Mouse (Mus musculus) right cerebral cortex, postnatal 14 days (tissue): ENCODE results near the gene Olfr282.
A peak's percentile ranks its signal among the peaks of the same experiment; 100 is the strongest.
"Not testable (repeated sequence)": the region's sequence is repeated elsewhere in the genome, so short reads cannot be mapped to it uniquely, and the experiment has no call there.

ENCODE experiments used
- DNase-seq: peaks from one replicate; pipeline ENCODE4 v3.0.0; 2022

Olfr282 gene

GRCm38 (mm10) chr15:98430925-98431324, at the start of gene Olfr282:
Gene Olfr282, plus strand, starts transcription at chr15:98431225.
- DNase-seq, result not testable (repeated sequence)

GRCm38 (mm10) chr15:98387621-98388020, 43.4 kb upstream of the Olfr282 start:
- DNase-seq, result no peak

- DNase-seq, result peak; percentile 79
Observed at GRCm38 (mm10) chr15:98389796-98390195, 41.2 kb upstream of the Olfr282 start.

GRCm38 (mm10) chr15:98391081-98391902, 39.7 kb upstream of the Olfr282 start:
- no peak for DNase-seq

GRCm38 (mm10) chr15:98391903-98392187, 39.2 kb upstream of the Olfr282 start:
- no peak for DNase-seq

- no peak for DNase-seq
Observed at GRCm38 (mm10) chr15:98397136-98397535, 33.9 kb upstream of the Olfr282 start.

- DNase-seq, result no peak
Observed at GRCm38 (mm10) chr15:98402356-98402755, 28.7 kb upstream of the Olfr282 start.

- DNase-seq, result peak; percentile 66
Observed at GRCm38 (mm10) chr15:98408406-98409060, 22.5 kb upstream of the Olfr282 start.

GRCm38 (mm10) chr15:98409635-98410034, 21.4 kb upstream of the Olfr282 start:
- DNase-seq, result no peak

GRCm38 (mm10) chr15:98410249-98410648, 20.8 kb upstream of the Olfr282 start:
- no peak for DNase-seq

GRCm38 (mm10) chr15:98415996-98416395, 15.0 kb upstream of the Olfr282 start:
- no peak for DNase-seq

GRCm38 (mm10) chr15:98416802-98417201, 14.2 kb upstream of the Olfr282 start:
- DNase-seq, result not testable (repeated sequence)

- not testable (repeated sequence) for DNase-seq
Observed at GRCm38 (mm10) chr15:98417285-98417684, 13.7 kb upstream of the Olfr282 start.

- no peak for DNase-seq
Observed at GRCm38 (mm10) chr15:98418096-98418495, 12.9 kb upstream of the Olfr282 start.

- DNase-seq, result no peak
Observed at GRCm38 (mm10) chr15:98420897-98421296, 10.1 kb upstream of the Olfr282 start.

GRCm38 (mm10) chr15:98424326-98424725, 6.7 kb upstream of the Olfr282 start:
- no peak for DNase-seq

- no peak for DNase-seq
Observed at GRCm38 (mm10) chr15:98424753-98425152, 6.3 kb upstream of the Olfr282 start.

- no peak for DNase-seq
Observed at GRCm38 (mm10) chr15:98425188-98425587, 5.8 kb upstream of the Olfr282 start.

- DNase-seq, result no peak
Observed at GRCm38 (mm10) chr15:98444561-98444960, 13.5 kb downstream of the Olfr282 start.

- no peak for DNase-seq
Observed at GRCm38 (mm10) chr15:98448521-98448920, 17.5 kb downstream of the Olfr282 start.

GRCm38 (mm10) chr15:98452288-98452687, 21.3 kb downstream of the Olfr282 start, which contains the start of gene Olfr281:
Gene Olfr281, plus strand, starts transcription at chr15:98452588.
- no peak for DNase-seq

- DNase-seq, result no peak
Observed at GRCm38 (mm10) chr15:98469596-98469995, 38.6 kb downstream of the Olfr282 start, which contains the start of gene OR5BS1P. Gene OR5BS1P, plus strand, starts transcription at chr15:98469896.

GRCm38 (mm10) chr15:98471539-98471938, 40.5 kb downstream of the Olfr282 start:
- DNase-seq, result no peak

GRCm38 (mm10) chr15:98474958-98475357, 43.9 kb downstream of the Olfr282 start:
- no peak for DNase-seq
